Mouse (Mus musculus): ENCODE measurements around the gene Slc29a4. TPM values are rescaled to one million over a fixed set of nuclear protein-coding genes. Genes with fewer than 3 reads are reported as not detected.

Gene Slc29a4
- polyA plus RNA-seq, 2 experiments, result 5.8 to 8.0 TPM

- ATAC-seq (ENCODE audit: low FRiP score, low read depth) (no peak), DNase-seq (ENCODE audit: low spot score) (no peak)
- H3K4me2 ChIP-seq (replicated peaks; ENCODE audit: low read depth, low read length, severe bottlenecking), result no peak overlapping the region
- H3K9ac ChIP-seq (ENCODE audit: low read depth, low read length, severe bottlenecking), result no peak overlapping the region
- H3K4me1 ChIP-seq (ENCODE audit: control insufficient read depth, insufficient read depth, low read length), result no peaks in the 10 kb centered on the region
- TF ChIP-seq POLR2A (IDR thresholded peaks at IDR 0.05; ENCODE audit: borderline replicate concordance, extremely low read depth, insufficient read depth, insufficient read length), result no peak
- no peak overlapping the region for H3K27ac ChIP-seq (replicated peaks; ENCODE audit: low read depth, low read length)
- H3K4me3 ChIP-seq (replicated peaks; ENCODE audit: low read length), result no peak overlapping the region
- no peaks in the 10 kb centered on the region for H3K36me3 ChIP-seq (ENCODE audit: control insufficient read depth, insufficient read depth, low read length)
- no peaks in the 10 kb centered on the region for H3K9me3 ChIP-seq (ENCODE audit: control insufficient read depth, low read length)
- no peaks in the 10 kb centered on the region for H3K27me3 ChIP-seq (ENCODE audit: control insufficient read depth, insufficient read depth, low read length)
- 81% methylated on average over 3 of the region's 3 CpGs for WGBS
Observed at GRCm38 (mm10) chr5:142690343-142690742, 2.0 kb upstream of the Slc29a4 start.

DNA sequence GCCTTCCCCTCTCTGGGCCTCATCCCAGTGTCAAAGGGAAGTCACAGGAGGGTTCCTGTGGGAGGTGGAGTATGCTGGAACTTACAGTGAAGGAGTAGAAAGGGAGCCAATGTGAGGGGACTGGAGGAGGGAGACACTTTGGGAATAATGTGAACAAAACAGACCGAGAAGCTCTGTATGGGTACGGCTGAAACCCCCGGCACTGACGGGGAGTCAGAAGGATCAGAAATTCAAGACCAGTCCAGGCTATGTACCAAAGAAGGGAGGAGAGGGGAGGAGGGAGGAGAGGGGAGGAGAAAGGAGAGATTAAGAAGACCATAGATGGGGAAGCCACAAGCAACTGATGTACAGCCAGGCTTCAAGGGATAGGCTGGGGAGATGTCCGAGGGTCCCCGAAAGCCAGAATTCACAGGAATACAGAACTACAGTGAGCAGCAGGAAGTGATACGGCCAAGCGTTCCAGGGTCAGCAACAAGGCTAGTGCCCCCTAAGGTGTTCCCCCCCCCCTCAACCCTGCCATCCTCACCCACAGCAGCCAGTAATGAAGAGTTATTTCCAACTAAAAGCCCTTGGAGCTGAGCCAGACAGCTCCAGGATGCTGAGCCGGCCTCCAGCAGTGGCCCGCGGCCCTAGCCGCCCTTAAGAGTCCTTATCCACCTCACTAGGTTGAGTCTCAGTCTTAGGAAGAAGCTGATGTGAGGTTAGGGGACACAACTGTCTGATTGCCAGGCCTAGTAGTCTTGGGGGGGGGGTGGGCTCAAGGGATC is 842 bp downstream of the Slc29a4 start:
- Histone ChIP-seq H3K4me2 (replicated peaks; ENCODE audit: low read depth, low read length, severe bottlenecking) (no peak overlapping the region), H3K4me1 (ENCODE audit: control insufficient read depth, insufficient read depth, low read length) (no peaks in the 10 kb centered on the region), H3K9ac (ENCODE audit: low read depth, low read length, severe bottlenecking) (no peak overlapping the region), H3K27me3 (ENCODE audit: control insufficient read depth, insufficient read depth, low read length) (no peaks in the 10 kb centered on the region), H3K9me3 (ENCODE audit: control insufficient read depth, low read length) (no peaks in the 10 kb centered on the region), H3K27ac (replicated peaks; ENCODE audit: low read depth, low read length) (no peak overlapping the region), H3K36me3 (ENCODE audit: control insufficient read depth, insufficient read depth, low read length) (no peaks in the 10 kb centered on the region), H3K4me3 (replicated peaks; ENCODE audit: low read length) (no peak overlapping the region)
- 70% methylated on average over 12 of the region's 12 CpGs for WGBS
- DNase-seq (ENCODE audit: low spot score), result no peak
- no peak for TF ChIP-seq POLR2A (IDR thresholded peaks at IDR 0.05; ENCODE audit: borderline replicate concordance, extremely low read depth, insufficient read depth, insufficient read length)
- no peak for ATAC-seq (ENCODE audit: low FRiP score, low read depth)

- H3K4me2 ChIP-seq (replicated peaks; ENCODE audit: low read depth, low read length, severe bottlenecking), result no peak overlapping the region
- no peaks in the 10 kb centered on the region for H3K4me1 ChIP-seq (ENCODE audit: control insufficient read depth, insufficient read depth, low read length)
- no peak for ATAC-seq (ENCODE audit: low FRiP score, low read depth)
- H3K9me3 ChIP-seq (ENCODE audit: control insufficient read depth, low read length), result no peaks in the 10 kb centered on the region
- no peak overlapping the region for H3K9ac ChIP-seq (ENCODE audit: low read depth, low read length, severe bottlenecking)
- no peak overlapping the region for H3K4me3 ChIP-seq (replicated peaks; ENCODE audit: low read length)
- no peak for TF ChIP-seq POLR2A (IDR thresholded peaks at IDR 0.05; ENCODE audit: borderline replicate concordance, extremely low read depth, insufficient read depth, insufficient read length)
- H3K27me3 ChIP-seq (ENCODE audit: control insufficient read depth, insufficient read depth, low read length), result no peaks in the 10 kb centered on the region
- no peaks in the 10 kb centered on the region for H3K36me3 ChIP-seq (ENCODE audit: control insufficient read depth, insufficient read depth, low read length)
- no peak overlapping the region for H3K27ac ChIP-seq (replicated peaks; ENCODE audit: low read depth, low read length)
- 64% methylated on average over 8 of the region's 8 CpGs for WGBS
- no peak for DNase-seq (ENCODE audit: low spot score)
Observed at GRCm38 (mm10) chr5:142693738-142694430, 1.6 kb downstream of the Slc29a4 start.

DNA sequence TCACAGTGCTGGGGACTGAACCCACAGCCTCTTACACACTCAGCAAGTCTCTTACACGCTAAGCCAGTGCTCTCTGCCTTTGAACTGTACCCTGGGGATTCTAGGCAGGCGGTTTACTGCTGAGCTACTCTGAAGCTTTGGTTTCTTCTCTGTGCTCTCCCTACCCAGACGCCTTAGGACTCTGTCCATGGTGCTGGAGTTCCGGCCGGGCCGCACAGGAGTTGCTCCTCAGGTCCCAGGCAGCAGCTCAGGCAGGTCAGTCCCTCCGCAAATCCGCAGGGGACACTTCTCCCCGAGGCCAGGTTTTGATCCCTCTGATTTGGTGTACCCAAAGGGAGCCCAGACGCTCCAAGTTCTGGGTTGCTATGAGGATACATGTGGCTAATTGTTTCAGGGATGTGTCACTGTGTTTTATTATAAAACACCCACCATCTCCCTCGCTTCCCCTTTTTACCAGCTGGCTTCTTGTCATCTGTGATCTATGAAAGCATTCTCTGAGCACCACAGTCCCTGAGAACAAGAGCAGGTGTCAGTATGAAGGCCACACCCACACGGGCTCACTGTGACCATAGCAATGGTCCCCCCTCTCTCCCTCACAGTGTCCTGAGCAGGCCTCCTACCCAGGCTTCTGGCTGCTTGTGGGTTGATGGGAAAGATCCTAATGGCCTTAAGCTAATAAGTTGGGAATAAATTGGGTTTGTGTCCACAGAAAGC is 2.5 kb downstream of the Slc29a4 start:
- no peak for TF ChIP-seq POLR2A (IDR thresholded peaks at IDR 0.05; ENCODE audit: borderline replicate concordance, extremely low read depth, insufficient read depth, insufficient read length)
- Histone ChIP-seq H3K36me3 (ENCODE audit: control insufficient read depth, insufficient read depth, low read length) (no peaks in the 10 kb centered on the region), H3K4me2 (replicated peaks; ENCODE audit: low read depth, low read length, severe bottlenecking) (no peak overlapping the region), H3K9ac (ENCODE audit: low read depth, low read length, severe bottlenecking) (no peak overlapping the region), H3K4me3 (replicated peaks; ENCODE audit: low read length) (no peak overlapping the region), H3K4me1 (ENCODE audit: control insufficient read depth, insufficient read depth, low read length) (no peaks in the 10 kb centered on the region), H3K27me3 (ENCODE audit: control insufficient read depth, insufficient read depth, low read length) (no peaks in the 10 kb centered on the region), H3K9me3 (ENCODE audit: control insufficient read depth, low read length) (no peaks in the 10 kb centered on the region), H3K27ac (replicated peaks; ENCODE audit: low read depth, low read length) (no peak overlapping the region)
- WGBS, result 13% methylated on average over 12 of the region's 12 CpGs
- ATAC-seq (ENCODE audit: low FRiP score, low read depth) (no peak), DNase-seq (ENCODE audit: low spot score) (peak; percentile 61)

- no peak overlapping the region for H3K9ac ChIP-seq (ENCODE audit: low read depth, low read length, severe bottlenecking)
- no peaks in the 10 kb centered on the region for H3K4me1 ChIP-seq (ENCODE audit: control insufficient read depth, insufficient read depth, low read length)
- no peak overlapping the region for H3K4me3 ChIP-seq (replicated peaks; ENCODE audit: low read length)
- no peak for ATAC-seq (ENCODE audit: low FRiP score, low read depth)
- 0 out of 2 replicates have a peak, but pooled peaks cover 6% of the 10 kb centered on the region for H3K27me3 ChIP-seq (ENCODE audit: control insufficient read depth, insufficient read depth, low read length)
- H3K36me3 ChIP-seq (ENCODE audit: control insufficient read depth, insufficient read depth, low read length), result no peaks in the 10 kb centered on the region
- no peak overlapping the region for H3K4me2 ChIP-seq (replicated peaks; ENCODE audit: low read depth, low read length, severe bottlenecking)
- DNase-seq (ENCODE audit: low spot score), result no peak
- H3K27ac ChIP-seq (replicated peaks; ENCODE audit: low read depth, low read length), result no peak overlapping the region
- no peak for TF ChIP-seq POLR2A (IDR thresholded peaks at IDR 0.05; ENCODE audit: borderline replicate concordance, extremely low read depth, insufficient read depth, insufficient read length)
- H3K9me3 ChIP-seq (ENCODE audit: control insufficient read depth, low read length), result no peaks in the 10 kb centered on the region
- WGBS, result 37% methylated on average over 6 of the region's 6 CpGs
Observed at GRCm38 (mm10) chr5:142696258-142696657, 3.9 kb downstream of the Slc29a4 start.

Data from limb, embryonic 14.5 days (tissue).